Mouse (Mus musculus): ENCODE data around the gene Zfp819. TPM values are rescaled to one million over a fixed set of nuclear protein-coding genes. Genes with fewer than 3 reads are reported as not detected.

Gene Zfp819
- polyA plus RNA-seq (2012; rRNA removed), result 0.02 TPM in 1 of 2 replicates, not detected in the other

DNA sequence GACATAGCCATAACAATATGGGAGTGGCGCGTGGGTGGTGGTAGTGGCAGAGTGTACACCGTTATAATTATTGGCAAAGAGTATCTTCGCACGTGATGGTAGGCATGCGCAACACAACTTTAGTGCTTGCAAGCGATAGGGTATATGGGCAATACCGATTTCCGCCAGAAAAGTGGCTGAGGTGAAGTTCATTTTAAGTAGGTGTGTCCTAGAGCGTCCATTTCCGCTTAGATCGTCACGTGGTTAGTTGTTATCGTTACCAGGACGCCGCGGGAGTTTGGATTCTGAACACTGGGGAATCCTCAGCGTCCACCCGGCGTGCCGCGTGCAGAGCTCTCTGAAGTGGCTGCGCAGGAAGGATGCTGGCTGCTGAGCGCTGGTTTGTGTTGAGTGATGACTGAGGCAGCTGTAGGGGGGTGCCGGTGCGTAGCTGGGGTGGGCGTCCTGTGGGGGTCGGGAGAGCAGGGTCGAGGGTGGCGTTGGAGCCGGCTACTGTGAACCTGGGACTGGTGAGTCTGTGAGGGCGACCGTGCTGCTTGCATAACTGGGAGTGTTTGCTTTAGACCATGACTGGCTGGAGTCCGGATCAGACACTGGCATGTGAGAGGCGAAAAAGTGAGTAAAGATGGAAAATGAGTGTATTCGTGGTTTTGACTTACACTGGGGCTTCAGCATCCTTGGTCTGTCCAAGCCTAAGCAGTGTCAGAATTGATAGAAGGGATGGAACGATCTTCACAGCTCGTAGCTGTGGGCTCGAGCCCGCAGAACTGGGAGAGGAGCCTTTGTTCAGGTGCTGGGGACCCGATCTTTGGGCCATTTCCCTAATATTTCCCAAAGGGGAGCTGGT lies at the start of gene Zfp819:
Zfp819 (plus strand) TSS at position 274 of the 847 bp plus-strand sequence.

DNA sequence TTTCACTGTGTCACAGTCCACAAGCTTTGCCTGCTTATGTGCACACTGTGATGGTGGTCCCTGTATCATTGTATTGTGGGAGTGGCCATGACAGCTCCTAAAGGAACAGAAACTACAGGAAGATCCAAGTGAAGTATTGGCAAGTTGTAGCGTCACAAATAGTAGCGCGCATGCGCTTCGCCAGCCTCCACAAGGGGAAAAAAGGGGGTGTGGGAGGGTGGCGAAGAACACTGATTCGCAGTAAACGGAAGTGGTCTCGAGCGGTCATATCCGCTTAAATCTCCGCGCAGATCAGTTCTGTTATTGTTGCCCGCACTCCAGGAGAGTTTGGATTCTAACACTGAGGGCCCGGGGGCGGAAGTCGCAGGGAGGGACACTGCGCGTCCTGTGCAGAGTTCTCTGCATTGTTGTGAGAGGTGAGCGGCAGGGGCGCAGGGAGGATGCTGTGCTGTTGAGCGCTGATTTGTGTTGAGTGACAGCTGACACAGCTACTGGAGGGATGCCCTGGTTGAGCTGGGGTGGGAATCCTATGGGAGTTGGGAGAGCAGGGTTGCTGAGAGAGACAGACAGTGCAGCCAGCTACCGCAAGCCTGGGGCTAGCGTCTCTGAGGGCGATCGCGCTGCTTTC lies 44.8 kb upstream of the Zfp819 start, which contains the start of gene Zfp658:
Zfp658 (plus strand) TSS at position 251 of the 628 bp plus-strand sequence.

DNA sequence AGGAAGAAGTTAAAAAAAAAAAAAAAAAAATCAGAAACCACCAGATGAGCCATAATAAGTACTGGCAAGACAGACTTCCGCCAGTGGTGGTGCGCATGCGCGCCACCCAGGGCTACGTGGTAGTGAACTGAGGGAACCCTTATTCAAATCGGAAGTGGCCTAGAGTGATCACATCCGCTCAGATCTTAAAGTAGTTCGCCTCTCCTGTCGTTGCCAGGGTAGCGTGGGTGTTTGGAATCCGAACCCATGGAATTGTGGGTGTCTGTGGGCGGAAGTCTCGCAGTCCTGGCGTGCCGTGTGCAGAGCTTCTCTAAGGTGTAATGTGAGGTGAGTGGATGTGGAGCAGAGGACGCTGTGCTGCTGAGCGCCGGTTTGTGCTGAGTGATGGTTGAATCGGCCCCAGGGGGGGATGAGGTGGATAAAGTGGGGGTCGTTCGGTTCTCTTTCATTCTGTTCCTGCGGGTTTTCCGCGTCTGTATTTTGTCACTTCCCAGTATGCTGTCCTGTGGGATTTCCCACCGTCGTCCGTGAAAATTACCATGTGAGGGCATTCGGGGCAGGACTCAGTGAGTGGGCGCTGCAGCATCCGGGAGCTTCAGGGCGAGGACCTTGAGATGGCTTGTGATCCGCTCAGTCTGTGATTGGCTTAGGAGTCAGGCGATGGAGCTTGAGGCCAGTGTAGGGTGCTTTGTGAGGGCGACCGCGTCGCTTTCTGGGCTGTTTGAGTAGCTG lies 27.4 kb upstream of the Zfp819 start, which contains the start of gene Zfp719:
Zfp719 (plus strand) TSS at position 171 of the 732 bp plus-strand sequence.

DNA sequence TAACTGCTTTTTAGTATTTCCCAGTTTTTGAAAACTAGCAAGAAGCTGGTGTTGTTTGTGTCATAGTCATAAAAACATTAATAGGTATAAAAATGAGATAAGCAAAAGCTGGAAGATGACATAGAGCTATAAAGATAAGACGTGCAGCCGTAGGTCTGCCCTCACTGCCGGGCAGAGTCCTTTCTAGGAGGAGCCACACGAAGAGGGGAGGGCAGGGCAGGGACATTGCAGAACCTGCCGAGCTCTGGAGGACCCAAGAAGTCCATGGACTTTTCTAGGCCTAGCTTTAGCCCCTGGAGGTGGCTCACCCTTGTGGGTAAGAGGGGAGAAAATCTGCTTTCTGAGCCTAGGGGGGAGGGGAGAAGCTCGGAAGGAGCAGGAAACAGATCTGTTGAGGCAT lies 27.5 kb downstream of the Zfp819 start, which contains the start of gene Ceacam18:
Ceacam18 (plus strand) TSS at position 208 of the 400 bp plus-strand sequence.

DNA sequence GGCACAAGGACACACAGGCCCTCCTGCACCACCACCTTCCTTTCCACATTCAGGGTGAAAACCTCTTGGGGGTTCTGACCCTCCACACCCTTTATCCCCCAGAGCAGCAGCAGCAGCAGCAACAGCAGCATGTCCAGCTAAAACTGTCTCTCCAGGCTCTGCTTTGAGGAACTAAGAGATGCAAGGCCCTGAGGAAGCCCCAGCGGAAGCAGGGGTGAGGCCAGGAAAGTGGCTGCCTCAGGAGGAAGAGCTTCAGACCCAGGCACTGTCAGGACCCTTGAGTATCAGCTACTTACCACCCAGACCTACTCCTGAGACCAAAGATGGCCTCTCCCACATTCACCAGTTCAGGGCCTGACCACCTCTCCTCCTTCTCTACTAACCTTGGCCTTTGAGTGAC lies 53.0 kb downstream of the Zfp819 start, which contains the start of gene Siglece:
Siglece (minus strand) TSS at position 160 of the 400 bp plus-strand sequence.

Other genes starting within 250 kb of the Zfp819 start
- 0.63 and 0.76 TPM in 2 replicates for gene Siglecg, start 199.0 kb upstream of the Zfp819 start, polyA plus RNA-seq (2012; rRNA removed)
- 0.03 and 0.06 TPM in 2 replicates for gene Lim2, start 179.5 kb upstream of the Zfp819 start, polyA plus RNA-seq (2012; rRNA removed)
- 2.4 and 4.1 TPM in 2 replicates for gene Nkg7, start 170.1 kb upstream of the Zfp819 start, polyA plus RNA-seq (2012; rRNA removed)
- gene Cldnd2, start 166.4 kb upstream of the Zfp819 start, polyA plus RNA-seq (2012; rRNA removed), result not detected in 2 replicates
- 127 and 139 TPM in 2 replicates for gene Etfb, start 163.1 kb upstream of the Zfp819 start, polyA plus RNA-seq (2012; rRNA removed)
- gene Gm45233, start 163.0 kb upstream of the Zfp819 start, polyA plus RNA-seq (2012; rRNA removed), result 0.12 and 0.28 TPM in 2 replicates
- gene Vsig10l, start 144.0 kb upstream of the Zfp819 start, polyA plus RNA-seq (2012; rRNA removed), result 0.43 and 0.80 TPM in 2 replicates
- gene Iglon5, start 117.1 kb upstream of the Zfp819 start, polyA plus RNA-seq (2012; rRNA removed), result 0.03 and 0.09 TPM in 2 replicates
- gene 4931406B18Rik, start 101.2 kb upstream of the Zfp819 start, polyA plus RNA-seq (2012; rRNA removed), result not detected in 2 replicates
- gene Cd33, start 62.7 kb upstream of the Zfp819 start, polyA plus RNA-seq (2012; rRNA removed), result 0.93 and 1.2 TPM in 2 replicates
- gene Zfp658, start 44.9 kb upstream of the Zfp819 start, polyA plus RNA-seq (2012; rRNA removed), result 0.29 and 0.36 TPM in 2 replicates
- gene Zfp719, start 27.6 kb upstream of the Zfp819 start, polyA plus RNA-seq (2012; rRNA removed), result 0.72 and 0.96 TPM in 2 replicates
- not detected in 2 replicates for gene Ceacam18, start 27.5 kb downstream of the Zfp819 start, polyA plus RNA-seq (2012; rRNA removed)
- gene Siglece, start 53.0 kb downstream of the Zfp819 start, polyA plus RNA-seq (2012; rRNA removed), result 1.2 and 2.0 TPM in 2 replicates
- 2.7 and 3.1 TPM in 2 replicates for gene Ctu1, start 64.8 kb downstream of the Zfp819 start, polyA plus RNA-seq (2012; rRNA removed)
- gene Klk14, start 83.2 kb downstream of the Zfp819 start, polyA plus RNA-seq (2012; rRNA removed), result 0.03 TPM in 2 replicates
- gene Klk13, start 105.4 kb downstream of the Zfp819 start, polyA plus RNA-seq (2012; rRNA removed), result 0.02 and 0.03 TPM in 2 replicates
- not detected in 2 replicates for gene Klk12, start 161.7 kb downstream of the Zfp819 start, polyA plus RNA-seq (2012; rRNA removed)
- gene Klk11, start 167.4 kb downstream of the Zfp819 start, polyA plus RNA-seq (2012; rRNA removed), result not detected in 2 replicates
- not detected in 2 replicates for gene Klk10, start 173.9 kb downstream of the Zfp819 start, polyA plus RNA-seq (2012; rRNA removed)
- not detected in 2 replicates for gene Klk9, start 184.7 kb downstream of the Zfp819 start, polyA plus RNA-seq (2012; rRNA removed)
- gene Klk8, start 190.4 kb downstream of the Zfp819 start, polyA plus RNA-seq (2012; rRNA removed), result 3.8 and 4.5 TPM in 2 replicates
- 0.02 TPM in 1 of 2 replicates, not detected in the other for gene Klk7, start 204.1 kb downstream of the Zfp819 start, polyA plus RNA-seq (2012; rRNA removed)
- gene Klk6, start 217.3 kb downstream of the Zfp819 start, polyA plus RNA-seq (2012; rRNA removed), result not detected in 2 replicates
- not detected in 2 replicates for gene Klk5, start 234.8 kb downstream of the Zfp819 start, polyA plus RNA-seq (2012; rRNA removed)

Measured in liver, embryonic 14 days (tissue).